Mouse (Mus musculus) left cerebral cortex, adult 18-20 months (tissue): ENCODE measurements around the gene Bbc3. TPM values are rescaled to one million over a fixed set of nuclear protein-coding genes. Genes with fewer than 3 reads are reported as not detected.
A peak's percentile ranks its signal among the peaks of the same experiment; 100 is the strongest.
"Not testable (repeated sequence)": the region's sequence is repeated elsewhere in the genome, so short reads cannot be mapped to it uniquely, and the experiment has no call there.

Experiments used
- DNase-seq, 2 experiments: peaks; one replicate each; pipeline ENCODE4 v3.0.0; 2021 to 2022; ENCODE audit warnings: low spot score in 2 of 2, mixed read lengths in 1 of 2
- total RNA-seq, 2 experiments: library from RNA; stranded (reverse); gene quantifications; 2 replicates each; pipeline ENCODE4 v1.2.3; 2021

The Bbc3 gene
- total RNA-seq, 2 experiments from 2014 or later = 7.5 to 11.8 TPM

DNA sequence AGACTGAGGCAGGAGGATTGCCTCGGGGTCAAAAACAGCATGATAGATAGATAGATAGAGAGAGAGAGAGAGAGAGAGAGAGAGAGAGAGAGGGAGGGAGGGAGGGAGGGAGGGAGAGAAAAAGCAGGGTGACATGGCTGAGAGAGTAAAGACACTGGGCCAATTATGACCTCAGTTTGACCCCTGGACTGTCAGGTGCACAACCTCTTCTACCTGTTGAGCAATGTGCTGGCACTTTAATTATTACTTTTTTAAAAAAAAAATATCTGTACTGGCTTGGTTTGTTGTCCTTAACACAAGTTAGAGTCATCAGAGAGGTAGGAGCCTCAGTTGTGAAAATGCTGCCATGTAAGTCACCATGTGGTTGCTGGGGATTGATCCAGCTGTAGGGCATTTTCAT is 20.4 kb upstream of the Bbc3 start:
- no peak for DNase-seq

DNA sequence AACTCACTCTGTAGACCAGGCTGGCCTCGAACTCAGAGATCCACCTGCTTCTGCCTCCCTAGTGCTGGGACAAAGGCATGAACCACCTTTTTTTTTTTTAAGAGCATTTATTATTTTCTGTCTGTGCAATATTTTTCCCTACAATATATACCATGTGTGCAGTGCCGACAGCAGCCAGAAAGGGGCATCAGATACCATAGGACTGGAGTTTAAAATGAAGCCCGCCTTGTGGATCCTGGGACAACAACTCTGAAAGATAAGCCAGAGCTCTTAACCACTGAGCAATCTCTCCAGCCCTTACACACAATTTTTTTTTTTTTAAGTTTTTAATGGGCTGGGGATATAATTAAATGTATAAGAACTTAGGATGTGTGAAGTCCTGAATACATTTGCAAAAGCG is 13.8 kb upstream of the Bbc3 start:
- DNase-seq = no peak

GRCm38 (mm10) chr7:16294837-16295236 is 13.4 kb upstream of the Bbc3 start:
- peak; percentile 96 to 98 for DNase-seq

DNA sequence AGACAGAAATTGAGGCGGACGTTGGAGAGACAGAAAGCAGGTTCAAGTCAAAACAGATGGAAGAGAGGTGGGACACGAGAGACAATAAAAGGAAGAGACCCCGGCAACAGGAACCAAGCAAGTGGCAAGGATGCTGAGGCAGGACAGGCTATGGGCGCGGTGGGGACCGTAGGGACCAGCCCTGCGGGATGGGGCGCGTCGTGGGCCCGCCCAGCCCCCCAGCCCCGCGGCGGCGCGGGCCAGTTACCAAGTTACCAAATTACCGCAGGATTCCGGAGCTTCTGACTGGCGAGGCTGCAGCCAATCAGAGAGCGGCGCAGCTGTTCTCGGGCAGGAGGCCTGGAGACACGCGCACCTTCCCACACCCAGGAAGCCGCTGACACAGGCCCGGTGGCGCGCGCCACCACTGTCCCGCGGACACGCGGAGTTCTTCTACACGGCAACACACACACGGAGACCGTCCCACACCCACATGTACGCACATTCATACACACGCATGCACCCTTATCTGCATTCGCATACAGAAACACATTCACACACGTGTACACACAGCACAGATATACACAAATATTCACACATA is 12.8 kb upstream of the Bbc3 start:
- DNase-seq = peak; percentile 70 to 88

GRCm38 (mm10) chr7:16296146-16296545 is 12.0 kb upstream of the Bbc3 start:
- no peak for DNase-seq

DNA sequence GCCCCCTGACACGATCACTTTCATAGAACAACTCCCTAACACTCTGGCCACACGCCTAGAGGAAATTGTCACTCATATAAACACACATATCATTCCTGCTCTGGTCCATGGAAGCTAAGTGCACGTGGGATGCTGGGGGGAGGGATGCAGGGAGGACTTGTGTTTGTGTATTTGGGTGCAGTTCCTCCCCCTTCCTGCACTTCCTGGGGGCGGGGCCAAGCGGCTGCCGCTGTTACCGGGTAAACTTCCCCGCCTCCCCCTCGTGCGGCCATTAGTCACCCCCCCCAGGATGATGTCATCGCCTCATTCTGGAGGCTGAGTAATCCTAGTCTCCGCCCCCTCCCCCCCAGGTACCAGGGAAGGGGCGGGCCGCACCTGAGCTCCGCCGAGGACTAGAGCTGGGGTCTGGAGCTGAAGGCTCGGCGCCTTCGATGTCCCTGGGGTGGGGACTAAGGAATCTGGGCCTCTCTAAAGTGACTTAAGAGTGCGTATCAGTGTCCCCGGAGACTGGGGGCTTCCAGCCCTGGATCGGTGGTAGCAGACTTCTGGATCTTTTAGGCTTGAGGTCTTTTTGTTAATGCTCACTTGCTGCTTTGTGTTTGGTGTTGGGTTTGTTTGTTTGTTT is 11.3 kb upstream of the Bbc3 start:
- DNase-seq = peak; percentile 69 to 75

- no peak for DNase-seq
Measured at GRCm38 (mm10) chr7:16297616-16298015, 10.6 kb upstream of the Bbc3 start.

DNA sequence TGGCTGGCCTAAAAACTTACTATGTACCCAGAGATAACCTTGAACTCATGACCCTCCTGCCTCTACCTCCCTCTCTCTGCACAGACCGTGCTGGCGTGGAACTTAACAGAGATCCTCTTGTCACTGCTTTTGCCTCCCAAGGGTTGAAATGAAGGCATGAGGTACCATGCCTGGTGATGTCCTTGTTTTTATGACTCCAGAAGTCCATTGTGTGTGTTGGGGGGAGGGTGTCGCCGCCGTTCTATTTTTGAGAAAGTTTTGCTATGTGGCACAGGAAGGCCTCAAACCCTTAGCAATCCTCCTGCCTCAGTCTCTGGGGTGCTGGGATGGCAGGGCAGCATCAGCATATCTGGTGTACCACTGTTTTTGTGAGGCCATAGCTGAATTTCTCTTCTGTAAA is 9.3 kb upstream of the Bbc3 start:
- no peak for DNase-seq

DNA sequence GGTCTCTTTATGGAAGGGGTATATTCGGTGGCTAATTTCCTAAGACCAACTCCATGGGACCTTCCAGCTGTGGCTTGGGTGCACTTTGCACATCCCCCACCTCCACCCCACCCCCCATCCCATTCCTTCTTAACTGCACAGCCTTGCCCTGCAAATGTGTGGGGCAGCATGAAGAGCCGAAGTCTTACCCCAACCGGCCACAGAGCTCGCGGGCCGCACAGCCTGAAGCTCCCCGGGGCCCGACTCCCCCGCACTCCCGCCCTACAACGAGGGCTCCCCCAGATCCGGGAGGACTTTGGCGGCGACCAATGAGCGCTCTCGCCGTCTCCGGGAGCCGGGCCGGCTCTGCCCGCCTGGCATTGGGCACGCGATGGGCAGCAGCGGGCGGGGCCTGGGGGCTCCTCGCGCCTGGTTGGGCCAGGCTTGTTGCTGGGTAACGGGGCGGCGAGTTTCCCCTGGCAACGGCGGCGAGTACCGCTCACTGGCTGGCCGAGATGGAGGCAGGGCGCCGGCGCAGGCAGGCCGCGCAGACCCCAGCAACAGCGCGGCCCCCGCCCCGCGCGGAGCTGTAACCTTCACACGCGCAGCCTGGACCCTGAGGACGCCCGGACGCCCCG is 8.7 kb upstream of the Bbc3 start:
- DNase-seq = peak; percentile 95 to 98

- DNase-seq = not testable (repeated sequence)
Measured at GRCm38 (mm10) chr7:16307141-16307540, 1.1 kb upstream of the Bbc3 start.

DNA sequence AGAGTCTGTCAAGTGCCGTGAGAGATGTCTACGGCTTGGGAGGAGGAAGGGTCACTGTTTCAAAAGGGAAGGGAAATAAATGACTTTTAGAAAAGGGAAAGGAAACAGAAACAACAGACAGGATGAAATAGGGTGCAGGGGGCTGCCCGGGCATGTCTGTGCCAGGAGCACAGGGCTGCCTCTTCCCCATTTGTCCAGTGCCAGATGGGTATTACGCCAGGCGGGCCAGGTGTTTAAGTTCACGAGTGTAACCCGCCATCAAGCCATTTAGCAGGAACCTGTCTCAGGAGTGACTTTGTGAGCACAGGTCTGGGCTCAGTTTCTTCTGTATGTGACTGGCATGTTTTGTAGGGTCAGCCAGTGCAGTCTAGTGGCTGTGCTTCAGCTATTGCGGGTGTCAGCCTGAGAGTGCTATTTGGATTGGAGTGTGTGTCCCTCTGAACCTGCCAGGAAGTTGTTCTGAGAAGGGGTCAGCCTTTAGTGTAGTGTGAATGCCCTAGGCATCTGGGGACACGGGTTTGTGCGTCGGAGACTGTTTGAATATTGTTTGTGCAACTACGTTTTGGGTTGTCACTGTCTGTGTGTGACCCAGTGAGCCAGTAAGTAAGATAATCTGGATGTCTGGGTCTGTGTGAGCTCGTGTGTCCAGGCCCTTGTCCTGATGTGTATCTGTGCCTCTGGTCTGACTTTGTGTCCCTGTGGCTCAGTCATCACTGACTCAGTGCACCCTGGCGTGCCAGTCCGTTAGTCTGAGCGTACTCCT is 543 bp downstream of the Bbc3 start:
- no peak for DNase-seq

- peak; percentile 76 to 86 for DNase-seq
Measured at GRCm38 (mm10) chr7:16309318-16310019, 1.3 kb downstream of the Bbc3 start.

- peak; percentile 75 to 76 for DNase-seq
Measured at GRCm38 (mm10) chr7:16310020-16310520, 1.9 kb downstream of the Bbc3 start.

GRCm38 (mm10) chr7:16310521-16311452 is 2.6 kb downstream of the Bbc3 start:
- peak; percentile 50 to 71 for DNase-seq

- DNase-seq = no peak
Measured at GRCm38 (mm10) chr7:16311453-16312004, 3.3 kb downstream of the Bbc3 start.

DNA sequence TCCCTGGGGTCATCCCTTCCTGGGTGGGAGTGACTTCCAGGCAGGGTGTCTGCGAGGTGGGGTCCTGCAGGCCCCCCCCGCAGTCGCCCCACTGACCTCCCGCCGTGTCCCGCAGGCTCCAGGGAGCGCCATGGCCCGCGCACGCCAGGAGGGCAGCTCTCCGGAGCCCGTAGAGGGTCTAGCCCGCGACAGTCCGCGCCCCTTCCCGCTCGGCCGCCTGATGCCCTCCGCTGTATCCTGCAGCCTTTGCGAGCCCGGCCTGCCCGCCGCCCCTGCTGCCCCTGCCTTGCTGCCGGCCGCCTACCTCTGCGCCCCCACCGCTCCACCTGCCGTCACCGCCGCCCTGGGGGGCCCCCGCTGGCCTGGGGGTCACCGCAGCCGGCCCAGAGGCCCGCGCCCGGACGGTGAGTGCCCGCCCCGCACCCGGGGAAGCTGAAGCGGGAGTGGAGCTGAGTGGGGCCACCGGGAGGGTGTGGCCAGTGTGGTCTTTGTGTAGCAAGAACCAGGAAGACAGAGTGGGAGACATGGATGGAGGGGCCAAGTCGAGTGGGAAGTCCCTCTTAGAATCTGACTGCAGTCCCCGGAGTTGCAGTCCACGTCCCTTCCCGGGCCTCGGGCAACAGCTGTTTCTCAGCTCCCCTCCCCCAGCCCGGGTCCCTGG is 3.9 kb downstream of the Bbc3 start:
- no peak for DNase-seq

DNA sequence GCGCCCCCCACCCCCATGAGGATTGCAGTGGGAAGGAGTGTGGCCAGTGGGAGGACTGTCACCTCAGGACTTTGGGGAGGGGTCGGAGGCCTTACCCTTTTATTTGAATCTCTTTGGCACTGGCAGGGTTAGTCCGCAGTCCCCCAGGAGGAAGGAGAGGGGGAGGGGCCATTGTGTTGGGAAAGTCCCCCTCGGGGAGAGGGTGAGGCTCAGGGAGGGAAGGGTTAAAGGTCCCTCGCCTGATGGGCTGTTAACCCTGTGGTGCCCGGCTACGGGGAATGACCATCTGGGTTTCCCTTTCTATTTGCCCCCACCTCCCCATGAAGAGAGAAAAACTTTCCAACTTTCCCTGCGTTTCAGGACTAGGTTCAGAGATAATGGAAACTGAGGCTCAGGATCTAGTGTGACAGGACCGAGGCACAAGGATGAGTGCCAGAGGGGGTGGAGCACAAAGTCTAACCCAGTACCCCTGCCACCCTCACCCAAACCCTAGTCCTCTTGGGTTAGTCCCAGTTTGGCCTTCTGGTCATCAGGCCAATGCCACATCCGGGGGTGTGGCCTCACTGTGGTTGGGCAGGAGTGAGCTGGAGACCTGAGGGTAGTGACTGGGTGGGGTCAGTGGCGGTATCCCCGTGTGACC is 4.6 kb downstream of the Bbc3 start:
- DNase-seq = no peak

GRCm38 (mm10) chr7:16313481-16314220 is 5.5 kb downstream of the Bbc3 start:
- DNase-seq = peak; percentile 80 to 87
